ENCODE assay signal across 8 mouse cellular contexts in the genomic region with DNA sequence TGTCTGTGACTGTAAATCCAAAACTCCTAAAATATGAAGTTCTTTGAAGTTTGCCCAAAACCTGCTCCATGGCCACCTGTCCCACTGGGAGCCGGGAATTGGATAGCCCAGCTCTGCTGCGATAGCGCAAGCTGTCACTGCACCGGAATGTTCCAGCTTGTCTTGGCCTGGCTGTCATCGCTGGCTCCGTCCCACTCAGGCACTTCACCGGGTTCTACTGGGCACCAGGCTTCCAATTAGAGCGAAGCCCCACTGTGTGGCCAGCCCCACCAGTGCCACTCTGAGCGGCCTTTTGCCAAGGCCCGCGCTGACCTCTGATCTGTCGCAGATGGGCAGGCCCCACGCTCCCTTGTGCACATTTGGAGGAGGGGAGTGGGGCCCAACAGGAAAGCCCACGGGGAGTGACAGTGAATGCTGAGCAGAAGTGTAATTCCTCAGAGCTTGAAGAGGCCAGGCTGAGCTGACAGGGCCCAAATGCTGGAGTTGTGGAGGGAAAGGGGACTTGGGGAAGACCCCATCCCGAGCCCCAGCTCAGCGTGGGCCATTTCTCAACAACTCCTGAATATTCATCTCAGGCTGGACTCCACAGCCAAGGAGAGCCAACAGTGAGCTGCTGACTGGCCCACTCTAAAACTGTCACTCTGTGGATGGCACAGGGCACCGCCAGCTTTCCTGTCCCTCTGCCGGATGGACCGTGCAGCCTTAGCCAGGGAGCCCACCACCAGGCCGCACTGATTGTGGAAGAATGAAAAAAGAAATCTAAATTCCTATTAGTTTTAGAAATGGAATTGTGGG.
DNase-seq lines count a peak whose midpoint lies in the region; ATAC-seq and TF ChIP-seq lines count a peak whose summit lies in the region.

No protein-coding gene starts in this region.

- peaks cover 21% of the 10 kb centered on the region for H3K4me1 ChIP-seq in hindbrain, embryonic 16.5 days (ENCODE audit: control insufficient read depth, insufficient read depth, low read depth, low read length)
- H3K4me1 ChIP-seq in limb, embryonic 15.5 days, result peaks cover 41% of the 10 kb centered on the region

- no peak overlapping the region for H3K4me2 ChIP-seq in hindbrain, embryonic 16.5 days (ENCODE audit: low read length)
- no peak overlapping the region for H3K4me2 ChIP-seq in limb, embryonic 15.5 days

- no peak overlapping the region for H3K9ac ChIP-seq in hindbrain, embryonic 16.5 days (ENCODE audit: low read depth, low read length)
- no peak overlapping the region for H3K9ac ChIP-seq in limb, embryonic 15.5 days

- TF ChIP-seq CTCF in gastrocnemius, adult 2 months (IDR thresholded peaks at IDR 0.05), result no peak

- H3K27ac ChIP-seq in gastrocnemius, adult 2 months, result peak overlapping the region; percentile 56
- 0 out of 2 replicates have a peak overlapping the region, but pooled peaks have one; percentile 4 for H3K27ac ChIP-seq in hindbrain, embryonic 16.5 days (ENCODE audit: low read depth, low read length)
- H3K27ac ChIP-seq in limb, embryonic 15.5 days, result peak overlapping the region; percentile 75

- peak overlapping the region; percentile 40 for H3K4me3 ChIP-seq in gastrocnemius, adult 2 months
- H3K4me3 ChIP-seq in hindbrain, embryonic 16.5 days (ENCODE audit: low read length), result no peak overlapping the region
- no peak overlapping the region for H3K4me3 ChIP-seq in limb, embryonic 15.5 days

- no peaks in the 10 kb centered on the region for H3K27me3 ChIP-seq in hindbrain, embryonic 16.5 days (replicated peaks; ENCODE audit: control insufficient read depth, insufficient read depth, low read length)
- no peaks in the 10 kb centered on the region for H3K27me3 ChIP-seq in limb, embryonic 15.5 days

- peak; percentile 99 for DNase-seq in brain, adult 2 months (ENCODE audit: low read depth, low spot score)
- DNase-seq in cerebellum, adult 8-10 months, result peak; percentile 96
- peak; percentile 83 for DNase-seq in gastrocnemius, adult 2 months
- DNase-seq in thymus, postnatal 0 days (ENCODE audit: low spot score), result no peak
- DNase-seq in spleen, postnatal 14 days (ENCODE audit: low spot score in 2 of 2), result no peak

- H3K36me3 ChIP-seq in hindbrain, embryonic 16.5 days (ENCODE audit: control insufficient read depth, insufficient read depth, low read length), result no peaks in the 10 kb centered on the region
- H3K36me3 ChIP-seq in limb, embryonic 15.5 days, result no peaks in the 10 kb centered on the region; the same call in 1 of the 2 replicates

- intact Hi-C loops in gastrocnemius, adult 2 months (cut with DNase I), result no loop called here

- H3K9me3 ChIP-seq in hindbrain, embryonic 16.5 days (ENCODE audit: control insufficient read depth, low read length), result no peaks in the 10 kb centered on the region
- H3K9me3 ChIP-seq in limb, embryonic 15.5 days, result 0 out of 2 replicates have a peak, but pooled peaks cover 3% of the 10 kb centered on the region

- 66% methylated on average over 20 of the region's 20 CpGs for WGBS in hindbrain, embryonic 16.5 days
- 77% methylated on average over 20 of the region's 20 CpGs for WGBS in limb, embryonic 15.5 days

- ATAC-seq in hindbrain, embryonic 16.5 days, result peak; percentile 53
- no peak for ATAC-seq in limb, embryonic 15.5 days (ENCODE audit: insufficient number of reproducible peaks, low FRiP score, low TSS enrichment, low read depth)
- no peak for ATAC-seq in CD4-positive, CD25-positive, alpha-beta regulatory T cell, adult 4 months

Comparison
In these comparisons a context has a peak if more than half of its experiments do, and no peak if none do; other contexts are left out.
1. DNase-seq: peak in brain, adult 2 months (single experiment), cerebellum, adult 8-10 months (single experiment) and gastrocnemius, adult 2 months (single experiment); none in thymus, postnatal 0 days (single experiment) and spleen, postnatal 14 days (0 of 2).
2. H3K27ac ChIP-seq: peak in every context shown above with its lines; median percentile 75 in limb, embryonic 15.5 days; 56 in gastrocnemius, adult 2 months; 4 in hindbrain, embryonic 16.5 days.